Mouse (Mus musculus): ENCODE data around the gene Gbp7.

DNA sequence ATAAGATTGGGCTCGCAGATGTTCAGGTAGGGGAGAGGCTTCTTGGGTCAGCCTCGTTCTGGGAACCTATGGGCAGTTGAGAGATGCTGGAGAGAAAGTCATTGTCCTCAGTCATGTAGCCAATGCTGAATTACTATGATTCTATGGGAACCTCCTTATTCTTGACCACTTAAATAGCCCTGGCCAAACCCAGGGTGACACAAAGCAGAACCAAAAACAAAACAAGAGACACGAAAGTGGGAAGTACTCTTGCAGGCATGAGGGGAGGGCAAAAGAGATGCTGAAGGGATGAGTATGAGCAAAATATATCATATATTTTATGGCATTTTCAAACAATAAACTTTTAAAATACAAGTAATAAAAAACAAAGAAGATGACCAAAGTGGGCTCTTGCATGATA is 47.0 kb downstream of the Gbp7 start:
- TF ChIP-seq MYC (IDR thresholded peaks at IDR 0.05; ENCODE audit: low read depth, low read length) (no peak), CTCF (IDR thresholded peaks at IDR 0.05 in 2 of 3, conservative IDR thresholded peaks at IDR 0.05 in 1 of 3; ENCODE audit: control insufficient read depth in 1 of 3, insufficient read depth in 1 of 3, low read depth in 2 of 3, low read length in 3 of 3, poor library complexity in 1 of 3, severe bottlenecking in 1 of 3) (no peak), USF2 (IDR thresholded peaks at IDR 0.05; ENCODE audit: borderline replicate concordance in 1 of 2, insufficient read depth in 1 of 2, low read depth in 1 of 2, low read length in 2 of 2) (no peak)

Data from MEL (cell line).